Mouse (Mus musculus) layer of hippocampus, adult 9-10 months (tissue): Measurements from ENCODE around the gene Dcaf17.

Experiments
- DNase-seq: peaks from one replicate; pipeline ENCODE4 v3.0.0; 2022; ENCODE audit warnings: low spot score

The Dcaf17 gene

DNA sequence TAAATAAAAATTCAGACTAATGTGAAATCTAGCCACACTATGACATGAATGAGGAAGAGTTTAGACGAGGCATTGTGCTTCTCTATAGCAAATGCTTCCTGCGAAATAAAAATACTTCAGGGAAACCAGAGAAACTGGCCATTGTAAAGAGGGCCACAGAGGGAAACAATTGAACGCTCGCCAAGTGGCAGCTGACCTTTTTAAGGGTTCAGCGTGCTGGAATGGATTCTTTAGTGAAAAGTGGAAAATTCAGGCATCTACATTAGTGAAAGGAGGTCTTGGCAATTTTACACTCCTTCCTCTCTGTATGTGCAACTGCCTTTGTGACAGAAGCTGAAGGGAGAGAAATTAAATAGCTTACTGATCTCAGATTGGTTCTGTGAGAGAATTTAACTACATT lies 66.3 kb downstream of the Dcaf17 start:
- no peak for DNase-seq

DNA sequence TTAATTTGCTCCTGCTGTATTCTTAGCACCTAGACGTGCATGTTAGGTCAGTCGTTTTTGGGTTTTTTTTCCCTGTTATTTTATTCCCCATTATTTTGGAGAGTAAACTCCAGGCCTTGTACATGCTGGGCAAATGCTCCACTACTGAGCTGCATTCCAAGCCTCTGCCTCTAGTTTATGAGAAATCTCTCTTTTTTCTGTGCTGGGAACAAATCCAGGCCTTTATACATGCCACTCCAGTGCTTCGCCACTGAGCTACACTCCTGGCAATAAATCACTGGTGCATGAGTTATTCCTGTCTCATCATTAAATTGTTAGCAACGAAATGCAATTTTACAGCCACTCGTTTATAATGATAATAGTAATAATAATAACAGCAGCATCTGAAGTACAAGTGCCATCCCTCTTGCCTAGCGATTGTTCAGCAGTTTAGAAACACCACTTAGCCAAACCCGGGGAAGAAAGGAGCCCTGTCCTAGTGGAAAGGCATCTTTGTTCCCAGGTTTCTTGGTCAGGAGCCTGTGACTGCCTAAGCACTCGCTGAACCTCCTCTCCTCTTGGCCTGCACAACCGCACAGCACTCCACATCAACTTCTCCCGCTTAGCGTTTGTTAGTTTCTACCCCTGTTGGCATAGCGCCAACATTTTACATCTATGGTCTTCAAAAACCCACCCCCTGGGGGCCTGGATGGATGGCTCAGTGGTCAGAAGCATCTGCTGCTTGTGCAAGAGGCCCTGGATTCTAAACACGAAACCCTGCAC lies 67.3 kb downstream of the Dcaf17 start:
- no peak for DNase-seq

DNA sequence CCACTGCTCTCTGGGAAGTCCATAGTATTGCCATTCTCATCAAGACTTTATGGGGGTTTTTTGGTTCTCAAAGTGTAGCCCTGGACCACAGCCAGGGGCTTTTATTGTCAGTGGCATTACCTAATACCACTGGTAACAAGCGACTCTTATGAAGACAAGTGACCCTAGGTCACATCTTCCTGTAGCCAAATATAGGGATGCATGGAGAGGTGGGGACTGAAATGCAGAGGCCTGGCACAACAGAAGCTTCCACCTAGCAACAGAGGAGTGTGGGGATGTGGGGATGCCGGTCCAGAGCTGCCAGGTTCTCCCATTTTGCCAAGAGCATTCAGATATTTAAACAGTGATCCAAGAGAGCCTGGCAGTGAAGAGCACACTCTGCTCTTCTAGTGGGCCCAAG lies 68.5 kb downstream of the Dcaf17 start:
- no peak for DNase-seq

DNA sequence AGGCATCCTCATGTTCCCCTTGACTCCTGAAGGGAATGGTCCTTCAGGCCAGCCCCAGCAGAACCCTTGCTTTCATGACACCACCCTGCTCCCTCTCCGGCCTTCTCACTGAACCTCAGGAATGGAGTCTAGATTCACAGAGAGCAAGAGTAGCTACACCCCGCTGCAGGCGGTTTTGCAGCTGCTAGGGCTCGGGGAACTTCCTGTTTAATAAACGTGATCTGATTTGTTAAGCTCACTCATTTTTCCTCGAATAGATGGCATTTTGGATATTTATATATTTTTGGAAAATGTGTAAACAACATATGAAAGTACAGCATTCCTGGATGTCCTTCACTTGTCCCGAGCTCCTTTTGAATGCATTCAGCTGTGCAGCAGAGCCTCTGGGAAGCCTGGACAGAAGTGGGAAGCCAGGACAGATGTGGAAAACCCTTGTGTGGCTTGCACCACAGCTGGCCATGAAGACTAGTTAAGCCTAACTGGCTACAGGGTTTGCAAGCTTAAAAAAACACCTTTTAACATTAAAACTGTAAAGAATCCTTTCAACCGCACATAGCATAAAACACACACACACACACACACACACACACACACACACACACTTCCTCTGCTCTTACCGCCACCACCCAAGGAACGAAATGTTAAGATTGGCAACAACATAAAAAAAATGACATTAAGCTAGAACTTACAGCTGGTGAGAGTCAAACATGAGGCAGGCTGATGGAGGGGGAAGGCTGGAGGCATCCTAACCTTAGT lies 72.8 kb downstream of the Dcaf17 start:
- no peak for DNase-seq

DNA sequence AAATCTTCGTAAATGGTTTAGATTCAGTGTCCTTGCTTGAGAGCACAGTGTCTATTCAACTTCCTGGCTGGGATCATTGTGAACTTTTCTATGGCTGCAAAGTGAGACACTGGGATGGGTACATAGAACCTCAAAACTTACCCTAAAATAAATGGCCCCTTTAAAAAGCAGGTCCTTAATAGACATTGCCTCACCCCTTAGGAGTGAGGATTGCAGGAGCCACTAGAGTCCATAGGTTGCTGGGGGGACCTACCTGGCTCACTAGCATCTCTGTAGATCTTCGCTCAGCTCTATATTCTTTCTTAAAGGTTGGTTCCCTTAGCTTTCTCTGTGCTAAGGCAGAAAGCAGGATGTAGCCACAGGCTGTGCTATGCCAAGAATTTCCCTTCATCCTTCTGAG lies 75.2 kb downstream of the Dcaf17 start:
- no peak for DNase-seq

DNA sequence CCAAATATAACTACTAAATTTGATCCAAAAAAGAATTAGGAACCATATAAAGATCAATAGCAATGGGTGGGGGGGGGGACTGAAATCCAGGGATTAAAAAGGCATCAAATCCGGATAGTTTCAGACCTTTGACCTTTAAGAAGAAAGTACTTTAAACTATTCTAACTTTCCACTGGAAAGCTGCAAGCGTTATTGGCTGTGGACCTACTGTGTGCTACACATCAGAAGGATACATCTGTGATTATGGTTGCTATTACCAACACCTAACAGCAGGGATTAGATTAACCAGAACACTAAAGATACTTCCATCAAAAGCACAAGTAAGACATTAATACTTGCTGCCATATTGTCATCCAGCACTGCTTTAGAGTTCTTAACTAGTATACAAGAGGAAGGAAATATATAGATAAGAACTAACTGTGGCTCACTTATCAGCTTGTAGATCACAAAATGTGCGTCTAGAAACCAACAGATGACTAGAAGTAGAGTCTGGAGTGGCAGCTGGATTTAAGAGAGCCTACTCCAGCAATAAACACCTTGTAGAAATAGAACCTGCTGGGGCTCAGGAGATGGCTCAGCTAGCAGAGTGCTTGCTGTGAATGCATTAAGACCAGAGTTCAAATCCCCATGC lies 76.9 kb downstream of the Dcaf17 start:
- DNase-seq = no peak

DNA sequence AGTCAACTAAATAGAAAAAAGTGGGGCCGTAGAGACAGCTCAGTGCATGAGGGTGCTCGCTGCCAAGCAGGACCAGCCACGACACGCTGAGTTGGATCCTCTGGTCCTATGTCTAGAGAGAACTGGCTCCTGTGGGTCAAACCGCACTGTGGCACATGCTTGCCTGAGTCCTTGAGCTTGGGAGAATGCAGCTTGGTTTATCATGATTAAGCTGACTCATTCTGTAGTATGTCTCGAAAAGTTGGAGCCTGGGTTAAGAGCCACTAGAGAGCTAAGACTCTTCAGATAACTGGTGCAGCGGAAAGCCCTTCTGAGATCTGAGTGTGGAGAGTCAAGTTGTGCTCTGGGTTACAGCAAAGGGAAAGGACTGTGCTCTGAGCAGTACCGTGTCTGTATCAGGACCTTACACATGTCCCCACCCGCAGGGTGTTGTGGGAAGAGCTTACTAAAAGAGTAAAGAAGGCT lies 78.9 kb downstream of the Dcaf17 start:
- DNase-seq = no peak

DNA sequence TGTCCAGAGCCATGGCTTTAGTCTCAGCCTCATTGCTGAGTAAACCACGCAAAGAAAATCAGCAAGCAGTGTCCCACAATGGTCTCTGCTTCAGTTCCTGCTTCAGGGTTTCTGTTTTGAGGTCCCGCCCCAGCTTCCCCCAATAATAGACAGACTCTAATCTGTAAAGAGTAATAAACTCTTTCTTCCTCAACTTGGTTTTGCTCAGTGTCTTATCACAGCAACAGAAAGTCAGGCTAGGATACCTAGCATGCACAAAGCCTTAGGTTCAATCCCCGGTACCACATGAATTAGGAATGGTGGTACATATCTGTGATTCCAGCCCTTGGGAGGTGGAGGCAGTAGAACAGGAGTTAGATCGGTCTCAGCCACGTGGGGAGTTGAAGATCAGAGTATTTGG lies 79.7 kb downstream of the Dcaf17 start:
- no peak for DNase-seq

DNA sequence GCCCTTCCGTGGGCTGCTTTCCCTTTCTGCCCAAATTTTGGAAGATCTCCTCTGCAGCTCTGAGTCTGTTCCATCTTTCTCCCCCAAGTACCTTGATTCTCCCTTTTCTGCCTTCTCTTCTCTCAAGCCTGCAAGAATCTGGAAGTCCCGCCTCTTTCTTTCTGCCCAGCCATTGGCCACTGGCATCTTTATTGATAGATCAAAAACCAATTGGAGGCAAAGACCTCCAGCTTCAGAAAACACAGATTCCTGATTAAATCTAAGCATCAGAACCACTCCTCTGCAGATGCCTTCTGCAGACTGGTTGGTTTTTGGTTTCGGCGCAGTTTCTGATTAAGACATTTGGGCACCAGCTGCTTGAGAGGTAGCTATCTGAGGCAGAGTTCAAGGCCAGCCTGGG lies 85.5 kb downstream of the Dcaf17 start:
- DNase-seq = no peak

DNA sequence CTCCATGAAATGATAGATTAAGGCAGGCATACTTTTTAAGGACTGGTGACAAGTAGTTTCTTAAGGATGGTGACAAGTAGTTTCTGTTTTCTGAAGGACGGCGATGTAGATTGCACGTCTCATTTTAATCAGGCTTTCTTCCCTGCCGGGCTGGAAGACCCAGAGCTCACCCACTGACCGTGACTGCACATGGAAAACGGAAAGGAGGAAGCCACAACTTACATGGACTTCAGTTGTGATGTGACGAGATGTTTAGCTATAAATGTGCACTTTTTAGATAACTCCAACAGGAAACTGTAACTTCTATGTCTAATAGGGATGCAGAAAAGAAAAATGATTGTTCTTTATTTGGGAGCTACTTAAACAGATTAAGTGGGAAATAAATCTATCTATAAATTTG lies 87.3 kb downstream of the Dcaf17 start:
- DNase-seq = no peak

DNA sequence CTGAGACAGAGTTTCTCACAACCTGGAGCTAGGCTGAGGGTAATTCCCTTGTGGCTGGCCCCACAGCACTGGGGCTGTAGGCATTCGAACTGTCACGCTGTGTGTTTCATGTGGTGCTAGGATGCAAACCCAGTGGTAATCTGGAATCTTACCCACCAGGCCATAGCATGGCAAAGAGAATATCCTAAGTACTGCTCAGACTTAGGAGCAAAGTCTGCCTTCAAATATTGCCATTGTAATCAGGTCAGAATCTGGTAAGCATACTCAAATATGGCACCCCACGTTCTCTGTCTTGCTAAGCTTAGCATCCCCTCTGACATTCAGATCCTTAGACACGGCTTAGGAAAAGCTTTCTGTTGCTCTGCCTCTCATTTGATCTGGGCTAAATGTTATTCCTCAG lies 90.7 kb downstream of the Dcaf17 start:
- DNase-seq = no peak

DNA sequence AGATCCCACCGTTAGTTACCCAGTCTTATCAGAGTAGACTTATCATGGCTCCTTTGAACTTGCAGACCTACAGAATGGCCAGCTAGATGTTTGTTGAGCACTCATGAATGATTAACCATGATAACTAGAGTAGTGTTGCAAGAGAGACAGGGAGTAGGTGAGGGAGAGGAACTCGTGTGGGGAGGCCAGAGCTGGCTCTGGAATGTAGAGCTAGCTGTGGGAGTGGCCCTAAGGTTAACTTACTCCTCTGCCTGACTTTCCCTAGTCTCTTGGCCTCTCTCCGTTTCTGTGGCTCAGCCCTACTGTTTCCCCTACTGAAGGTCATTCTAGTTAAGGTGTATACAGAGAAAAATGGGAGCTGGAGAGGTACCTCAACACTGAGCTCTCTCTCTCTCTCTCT lies 91.1 kb downstream of the Dcaf17 start:
- no peak for DNase-seq

DNA sequence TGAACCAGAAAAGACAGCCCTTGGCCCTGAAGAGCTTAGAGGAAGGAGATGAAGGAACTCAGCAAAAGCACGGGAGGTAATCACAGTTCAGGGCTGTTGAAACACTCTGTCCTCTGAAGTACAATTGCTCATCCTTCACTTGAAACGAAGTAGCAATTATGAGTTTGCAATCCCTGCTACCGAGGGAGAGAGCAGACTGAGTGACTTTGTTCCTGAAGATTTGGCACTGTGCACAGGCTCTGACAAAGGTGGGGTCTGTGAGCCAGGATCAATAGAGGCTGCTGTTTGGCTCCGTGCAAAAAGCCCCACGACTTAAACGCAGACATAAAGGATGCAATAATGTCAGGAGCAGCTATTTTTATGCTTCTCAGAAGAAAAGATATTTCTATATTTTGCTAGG lies 92.7 kb downstream of the Dcaf17 start:
- no peak for DNase-seq
